Mouse (Mus musculus): ENCODE results near the gene Zfp984. TPM values are rescaled to one million over a fixed set of nuclear protein-coding genes. Genes with fewer than 3 reads are reported as not detected.
A peak's percentile ranks its signal among the peaks of the same experiment; 100 is the strongest.
"Not testable (repeated sequence)": the region's sequence is repeated elsewhere in the genome, so short reads cannot be mapped to it uniquely, and the experiment has no call there.

Gene Zfp984
- total RNA-seq (2017), result 29.2 to 47.8 TPM (median 38.2 TPM) in 3 replicates

GRCm38 (mm10) chr4:147809292-147809965 is at the start of gene Zfp984:
Gene Zfp984 (minus strand): TSS chr4:147809788.
- ATAC-seq (replicated peaks; ENCODE audit: insufficient number of reproducible peaks, low FRiP score, low TSS enrichment, poor library complexity, severe bottlenecking), result peak; percentile 79

- no peak for ATAC-seq (replicated peaks; ENCODE audit: insufficient number of reproducible peaks, low FRiP score, low TSS enrichment, poor library complexity, severe bottlenecking)
These were observed 41.2 kb upstream of the Zfp984 start for GRCm38 (mm10) chr4:147850776-147851175.

GRCm38 (mm10) chr4:147848584-147848991 is 39.0 kb upstream of the Zfp984 start:
- ATAC-seq (replicated peaks; ENCODE audit: insufficient number of reproducible peaks, low FRiP score, low TSS enrichment, poor library complexity, severe bottlenecking), result no peak

GRCm38 (mm10) chr4:147847614-147848583 is 38.3 kb upstream of the Zfp984 start, which contains the start of gene Zfp933:
Gene Zfp933 (minus strand): TSS chr4:147848366.
- peak; percentile 80 for ATAC-seq (replicated peaks; ENCODE audit: insufficient number of reproducible peaks, low FRiP score, low TSS enrichment, poor library complexity, severe bottlenecking)

GRCm38 (mm10) chr4:147842871-147843270 is 33.3 kb upstream of the Zfp984 start:
- ATAC-seq (replicated peaks; ENCODE audit: insufficient number of reproducible peaks, low FRiP score, low TSS enrichment, poor library complexity, severe bottlenecking), result no peak

DNA sequence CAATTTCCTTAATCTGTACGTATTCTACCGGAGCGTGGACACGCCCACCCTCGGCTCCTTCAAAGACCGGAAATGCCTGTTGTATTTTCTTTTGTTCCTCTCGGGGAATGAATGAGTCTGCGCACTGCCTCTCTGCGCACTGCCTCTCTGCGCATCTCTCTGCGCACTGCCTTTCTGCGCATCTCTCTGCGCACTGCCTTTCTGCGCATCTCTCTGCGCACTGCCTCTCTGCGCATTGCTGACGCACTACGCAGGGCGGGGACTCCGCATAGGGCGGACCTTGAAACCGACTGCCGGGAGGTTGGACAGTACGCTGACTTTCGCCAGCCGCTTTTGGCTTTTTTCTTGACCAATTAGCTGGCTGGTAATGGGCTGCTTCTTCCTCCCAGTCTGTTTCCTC is 29.7 kb upstream of the Zfp984 start:
- ATAC-seq (replicated peaks; ENCODE audit: insufficient number of reproducible peaks, low FRiP score, low TSS enrichment, poor library complexity, severe bottlenecking), result not testable (repeated sequence)

DNA sequence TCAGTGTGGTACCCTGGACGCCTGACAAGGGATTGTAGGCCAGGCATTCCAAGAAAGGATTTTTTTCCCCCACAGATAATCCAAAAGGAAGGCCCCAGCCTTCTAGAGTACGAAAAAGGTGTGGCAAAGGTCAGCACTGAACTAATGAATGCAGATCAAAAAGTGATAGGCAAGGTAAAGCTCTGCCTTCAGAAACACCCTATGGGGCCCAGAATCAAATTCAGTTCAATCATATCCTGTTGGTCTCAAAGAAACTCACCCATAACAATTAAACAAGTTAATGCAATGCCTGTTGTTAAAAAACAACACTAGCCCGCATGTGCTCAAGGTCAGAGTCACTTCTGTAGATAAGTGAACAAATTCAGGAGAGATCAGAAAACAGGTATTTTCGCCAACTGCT is 14.8 kb upstream of the Zfp984 start:
- ATAC-seq (replicated peaks; ENCODE audit: insufficient number of reproducible peaks, low FRiP score, low TSS enrichment, poor library complexity, severe bottlenecking), result no peak

GRCm38 (mm10) chr4:147821414-147821813 is 11.8 kb upstream of the Zfp984 start:
- ATAC-seq (replicated peaks; ENCODE audit: insufficient number of reproducible peaks, low FRiP score, low TSS enrichment, poor library complexity, severe bottlenecking), result not testable (repeated sequence)

DNA sequence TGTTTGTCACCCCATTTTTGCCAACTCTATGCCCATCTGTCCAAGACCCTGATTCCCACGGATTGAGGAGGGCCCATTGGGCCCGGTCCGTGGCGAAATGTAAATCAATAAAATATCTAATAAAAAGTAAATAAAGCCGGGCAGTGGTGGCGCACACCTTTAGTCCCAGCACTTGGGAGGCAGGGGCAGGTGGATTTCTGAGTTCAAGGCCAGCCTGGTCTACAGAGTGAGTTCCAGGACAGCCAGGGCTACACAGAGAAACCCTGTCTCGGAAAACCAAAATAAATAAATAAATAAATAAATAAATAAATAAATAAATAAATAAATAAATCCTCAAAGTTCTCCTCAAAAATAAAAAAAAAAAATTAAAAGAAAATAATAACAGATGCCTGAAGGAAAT is 10.1 kb upstream of the Zfp984 start:
- not testable (repeated sequence) for ATAC-seq (replicated peaks; ENCODE audit: insufficient number of reproducible peaks, low FRiP score, low TSS enrichment, poor library complexity, severe bottlenecking)

GRCm38 (mm10) chr4:147814592-147815167 is 5.1 kb upstream of the Zfp984 start:
- peak; percentile 73; the same call in 1 of the 2 replicates for ATAC-seq (replicated peaks; ENCODE audit: insufficient number of reproducible peaks, low FRiP score, low TSS enrichment, poor library complexity, severe bottlenecking)

- no peak for ATAC-seq (replicated peaks; ENCODE audit: insufficient number of reproducible peaks, low FRiP score, low TSS enrichment, poor library complexity, severe bottlenecking)
These were observed 3.7 kb upstream of the Zfp984 start for GRCm38 (mm10) chr4:147813249-147813765.

DNA sequence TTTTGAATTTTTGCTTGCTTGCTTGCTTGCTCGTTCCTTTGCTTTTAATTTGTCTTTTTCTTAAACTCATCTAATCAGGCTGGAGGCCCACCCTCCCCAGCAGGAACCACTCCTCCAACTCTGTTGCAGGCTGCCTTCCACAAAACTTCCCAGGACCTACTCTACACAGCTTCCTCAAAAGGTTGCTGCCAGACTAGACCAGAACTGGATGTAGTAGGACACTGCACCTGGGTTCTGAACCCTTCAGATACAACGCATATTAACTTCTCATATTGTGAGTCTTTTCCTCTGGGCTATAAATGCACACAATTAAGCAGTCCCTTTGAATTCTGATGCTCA is 347 bp upstream of the Zfp984 start:
- ATAC-seq (replicated peaks; ENCODE audit: insufficient number of reproducible peaks, low FRiP score, low TSS enrichment, poor library complexity, severe bottlenecking), result not testable (repeated sequence)

GRCm38 (mm10) chr4:147808483-147808882 is 1.1 kb downstream of the Zfp984 start:
- not testable (repeated sequence) for ATAC-seq (replicated peaks; ENCODE audit: insufficient number of reproducible peaks, low FRiP score, low TSS enrichment, poor library complexity, severe bottlenecking)

DNA sequence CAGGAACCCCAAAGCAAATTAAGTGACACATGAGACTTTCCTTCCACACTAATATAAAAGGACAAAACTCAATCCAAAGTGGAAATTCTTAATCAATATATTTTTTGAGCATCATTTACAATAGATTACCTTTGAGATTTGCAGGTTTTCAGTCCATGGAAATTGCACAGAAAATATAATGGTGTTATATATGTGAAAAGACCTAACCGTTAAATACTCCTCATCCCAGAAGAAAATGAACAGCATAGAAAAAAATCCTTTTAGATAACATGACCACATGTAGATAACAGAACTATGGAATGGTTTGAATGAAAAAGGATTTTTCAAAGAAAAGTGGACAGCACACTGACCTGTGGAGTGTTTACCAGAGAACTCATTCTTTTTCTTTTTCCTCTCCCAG is 14.3 kb downstream of the Zfp984 start:
- ATAC-seq (replicated peaks; ENCODE audit: insufficient number of reproducible peaks, low FRiP score, low TSS enrichment, poor library complexity, severe bottlenecking), result not testable (repeated sequence)

GRCm38 (mm10) chr4:147794026-147794665 is 15.4 kb downstream of the Zfp984 start:
- ATAC-seq (replicated peaks; ENCODE audit: insufficient number of reproducible peaks, low FRiP score, low TSS enrichment, poor library complexity, severe bottlenecking), result not testable (repeated sequence)

- ATAC-seq (replicated peaks; ENCODE audit: insufficient number of reproducible peaks, low FRiP score, low TSS enrichment, poor library complexity, severe bottlenecking), result not testable (repeated sequence)
These were observed 16.1 kb downstream of the Zfp984 start for GRCm38 (mm10) chr4:147793390-147793916.

- ATAC-seq (replicated peaks; ENCODE audit: insufficient number of reproducible peaks, low FRiP score, low TSS enrichment, poor library complexity, severe bottlenecking), result not testable (repeated sequence)
These were observed 17.9 kb downstream of the Zfp984 start for GRCm38 (mm10) chr4:147791729-147792128.

GRCm38 (mm10) chr4:147746255-147746654 is 63.3 kb downstream of the Zfp984 start:
- ATAC-seq (replicated peaks; ENCODE audit: insufficient number of reproducible peaks, low FRiP score, low TSS enrichment, poor library complexity, severe bottlenecking), result 0 out of 2 replicates have a peak, but pooled peaks have one; percentile 40
